Mouse (Mus musculus): Measurements from ENCODE around the gene Ccdc180. TPM values are rescaled to one million over a fixed set of nuclear protein-coding genes. Genes with fewer than 3 reads are reported as not detected.

The Ccdc180 gene
- total RNA-seq, 1 experiment from 2014 or later = 0.33 TPM

DNA sequence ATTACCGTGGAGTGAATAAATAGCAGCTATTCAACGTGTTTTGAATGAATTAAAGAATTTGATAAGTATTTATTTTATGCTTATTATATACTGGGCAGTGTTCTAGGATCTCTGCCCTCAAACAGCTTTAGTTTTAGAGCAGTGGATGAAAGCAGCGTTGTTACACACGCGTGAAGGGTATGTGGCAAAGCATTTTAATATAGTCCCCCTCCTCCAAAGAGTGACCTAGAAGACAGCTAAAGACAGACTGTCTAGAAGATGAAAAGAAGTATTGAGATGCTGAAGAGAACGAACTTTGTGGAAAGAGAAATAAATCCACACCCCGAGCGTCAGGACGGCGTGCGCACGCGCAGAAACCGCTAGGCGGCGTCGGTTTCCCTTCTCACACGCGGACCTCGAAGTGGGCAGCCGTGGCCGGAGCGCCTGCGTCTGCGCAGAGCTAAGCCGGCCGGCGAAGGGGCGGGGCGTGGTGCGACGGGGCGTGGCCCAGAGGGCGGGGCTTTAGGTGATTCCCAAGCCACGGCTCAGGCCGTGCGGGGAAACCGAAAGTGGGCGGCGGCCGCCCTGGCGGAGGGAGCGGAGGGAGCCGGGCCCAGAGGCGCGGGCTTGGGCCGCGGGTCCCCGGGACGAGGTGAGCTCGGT lies 81.8 kb downstream of the Ccdc180 start:
- peak; percentile 100 for DNase-seq

DNA sequence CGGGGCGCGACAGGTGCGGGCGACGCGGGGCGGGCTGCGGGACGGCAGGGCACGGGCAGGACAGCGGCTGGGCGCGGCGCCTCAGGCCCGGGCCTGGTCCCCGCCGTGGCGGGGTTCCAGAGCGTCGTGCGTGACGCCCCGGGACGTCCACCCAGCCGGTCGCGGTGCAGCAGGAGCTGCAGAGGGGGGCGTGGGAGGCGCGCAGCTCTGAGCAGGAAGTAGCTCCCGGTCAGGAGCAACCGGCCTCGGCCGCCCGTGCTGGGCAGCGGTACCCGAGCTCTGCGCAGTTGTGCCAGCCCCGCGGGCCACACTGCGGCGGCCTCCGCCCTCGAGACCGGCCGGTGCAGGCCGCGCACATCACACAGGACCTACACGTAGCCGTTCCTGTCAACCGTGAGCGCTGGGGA lies 82.3 kb downstream of the Ccdc180 start:
- DNase-seq = peak; percentile 82

DNA sequence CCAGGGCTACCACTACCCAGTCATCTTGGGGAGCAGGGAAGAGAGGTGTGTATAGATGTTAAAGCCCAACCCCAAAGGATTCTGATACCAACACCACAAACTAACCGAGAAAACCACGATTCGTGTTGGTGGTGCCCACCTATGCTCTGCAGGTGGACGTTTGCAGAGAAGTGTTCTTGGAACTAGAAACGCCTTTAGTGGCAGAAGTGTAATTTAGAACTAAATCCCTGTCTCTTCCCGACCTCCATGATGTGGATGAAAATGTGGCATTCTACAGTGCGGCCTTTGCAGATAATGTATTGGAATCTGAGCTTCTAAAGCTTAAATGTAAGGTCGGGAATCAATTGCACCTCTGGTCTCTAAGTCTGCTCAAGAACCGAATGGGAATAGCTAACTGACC lies 82.8 kb downstream of the Ccdc180 start:
- DNase-seq = no peak

DNA sequence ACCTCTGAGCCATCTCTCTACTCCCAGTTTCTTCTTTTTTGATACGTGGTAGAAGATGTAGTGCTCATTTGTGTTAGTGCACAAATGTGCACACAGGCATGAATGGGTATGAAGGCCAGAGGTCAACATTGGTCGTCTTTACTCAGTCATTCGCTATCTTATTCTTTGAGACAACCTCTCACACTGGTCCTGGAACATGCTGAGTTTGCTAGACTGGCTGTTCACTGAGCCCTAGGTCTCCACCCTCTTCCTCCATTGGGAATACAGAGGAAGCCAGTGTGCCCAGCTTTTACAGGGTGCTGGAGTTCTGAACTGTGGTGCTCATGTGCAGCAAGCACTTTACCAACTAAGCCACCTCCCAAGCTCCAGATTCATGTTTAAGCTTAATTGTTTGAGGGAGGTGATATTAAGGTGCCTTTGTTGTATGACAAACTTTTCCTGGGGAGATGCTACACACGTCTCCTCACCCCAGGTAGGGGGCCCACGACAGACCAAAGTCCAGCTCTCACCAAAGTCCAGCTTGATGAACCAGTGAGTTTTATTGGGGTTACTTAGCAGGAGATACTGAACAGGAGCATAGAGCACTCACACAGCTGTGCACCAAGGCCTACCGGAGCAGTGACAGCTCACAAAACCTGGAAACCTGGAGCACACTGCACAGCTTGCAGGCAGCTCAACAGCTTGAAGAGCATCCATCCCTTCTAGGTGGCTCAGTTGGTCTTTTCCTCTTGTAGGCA lies 87.0 kb downstream of the Ccdc180 start:
- DNase-seq = no peak

DNA sequence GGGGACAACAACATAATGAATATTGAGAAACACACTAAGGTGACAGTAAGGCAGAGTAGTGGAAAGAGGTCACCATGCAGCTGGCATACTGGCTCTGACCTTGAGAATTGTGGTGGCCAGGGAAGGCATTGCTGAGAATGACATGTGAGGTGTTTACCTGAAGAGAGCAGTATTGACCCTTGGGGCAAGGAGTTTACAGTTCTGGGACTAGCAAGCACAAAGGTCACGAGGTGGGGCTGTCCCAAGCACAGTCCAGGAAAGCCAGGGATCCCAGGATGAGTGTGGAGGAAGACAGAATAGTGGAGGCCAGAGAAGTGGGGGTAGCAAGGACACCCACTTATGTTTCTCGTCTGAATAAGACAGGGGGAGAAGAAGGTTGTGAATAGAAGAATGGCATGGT lies 89.8 kb downstream of the Ccdc180 start:
- DNase-seq = no peak

GRCm38 (mm10) chr4:45981054-45981453 lies 91.0 kb downstream of the Ccdc180 start:
- no peak for DNase-seq

- no peak for DNase-seq
Observed at GRCm38 (mm10) chr4:45990427-45991135, 100.5 kb downstream of the Ccdc180 start.

- no peak for DNase-seq
Observed at GRCm38 (mm10) chr4:45998536-45998935, 108.4 kb downstream of the Ccdc180 start.

Other genes starting within 250 kb of the Ccdc180 start
- 10.2 and 34.6 TPM in 2 replicates for gene Aldh1b1, start 91.3 kb upstream of the Ccdc180 start, total RNA-seq (2021)
- gene Igfbpl1, start 63.4 kb upstream of the Ccdc180 start, total RNA-seq (2021) = not detected in 2 replicates
- gene Stra6l, start 41.6 kb upstream of the Ccdc180 start, total RNA-seq (2021) = 0.56 and 7.0 TPM in 2 replicates
- gene Tdrd7, start 75.0 kb downstream of the Ccdc180 start, total RNA-seq (2021) = 21.3 and 23.0 TPM in 2 replicates
- 3.6 and 4.7 TPM in 2 replicates for gene Tmod1, start 148.6 kb downstream of the Ccdc180 start, total RNA-seq (2021)
- 47.5 and 50.8 TPM in 2 replicates for gene Ncbp1, start 248.3 kb downstream of the Ccdc180 start, total RNA-seq (2021)
- 27.5 and 28.3 TPM in 2 replicates for gene Tstd2, start 248.4 kb downstream of the Ccdc180 start, total RNA-seq (2021)